Mouse (Mus musculus) kidney, postnatal 0 days (tissue): ENCODE measurements around the gene Resf1. TPM values are rescaled to one million over a fixed set of nuclear protein-coding genes. Genes with fewer than 3 reads are reported as not detected.

Experiments used
- ATAC-seq: fragments of 200-750 bp; cut with Nextera tagmentation; replicated peaks from 2 replicates; pipeline ENCODE4 v1.8.0; 2017; ENCODE audit warnings: low read depth, moderate number of reproducible peaks, moderate TSS enrichment, moderate library complexity; ENCODE audit not compliant: low FRiP score
- DNase-seq: peaks from one replicate; pipeline ENCODE4 v3.0.0-alpha.2; 2016; ENCODE audit warnings: low spot score
- H3K27ac ChIP-seq: fragments of 300-500 bp; sonication (generic); 2 replicates; pipeline ENCODE4 v1.5.1; 2014; ENCODE audit warnings: mild to moderate bottlenecking
- H3K27me3 ChIP-seq: fragments of 300-500 bp; sonication (generic); 2 replicates; pipeline ENCODE4 v1.6.1; 2014; ENCODE audit warnings: low read length, mixed read lengths; ENCODE audit not compliant: insufficient read depth
- H3K36me3 ChIP-seq: fragments of 300-500 bp; sonication (generic); 2 replicates; pipeline ENCODE4 v1.6.1; 2014; ENCODE audit warnings: low read length, mixed read lengths; ENCODE audit not compliant: insufficient read depth
- H3K4me1 ChIP-seq: fragments of 300-500 bp; sonication (generic); replicated peaks from 2 replicates; pipeline ENCODE4 v1.6.1; 2014; ENCODE audit warnings: antibody characterized with exemption, low read length, mixed read lengths; ENCODE audit not compliant: insufficient read depth
- H3K4me2 ChIP-seq: fragments of 300-500 bp; sonication (generic); 2 replicates; pipeline ENCODE4 v1.6.1; 2014; ENCODE audit warnings: mild to moderate bottlenecking, low read length, moderate library complexity, mixed read lengths
- H3K4me3 ChIP-seq: fragments of 300-500 bp; sonication (generic); replicated peaks from 2 replicates; pipeline ENCODE4 v1.5.1; 2014; ENCODE audit warnings: low read depth, low read length
- H3K9ac ChIP-seq: fragments of 300-500 bp; sonication (generic); 2 replicates; pipeline ENCODE4 v1.6.1; 2014; ENCODE audit warnings: low read depth, low read length
- H3K9me3 ChIP-seq: fragments of 300-500 bp; sonication (generic); replicated peaks from 2 replicates; pipeline ENCODE4 v1.6.1; 2016; ENCODE audit warnings: low read length, inconsistent platforms, mixed read lengths
- CTCF ChIP-seq: IDR thresholded peaks from 2 replicates; pipeline ENCODE4 v1.5.1; 2016; ENCODE audit warnings: antibody characterized with exemption, low read depth, mild to moderate bottlenecking, moderate library complexity
- WGBS: fragments of 180-500 bp; shearing (Covaris S2); extraction: QIAGEN DNeasy Blood & Tissue Kit; methylation state at CpG from one replicate; pipeline ENCODE4 v1.1.7; 2014; 5-methylcytosine and 5-hydroxymethylcytosine counted together
- polyA plus RNA-seq: library from polyadenylated mRNA; unstranded; fragments of >200 nt; fragmentation: Nextera tagmentation; extraction: Ambion mirVana; gene quantifications from 2 replicates; pipeline ENCODE4 v1.2.1, GENCODE M21; 2015

The Resf1 gene
- polyA plus RNA-seq, 1 experiment from 2014 or later: 46.6 TPM

DNA sequence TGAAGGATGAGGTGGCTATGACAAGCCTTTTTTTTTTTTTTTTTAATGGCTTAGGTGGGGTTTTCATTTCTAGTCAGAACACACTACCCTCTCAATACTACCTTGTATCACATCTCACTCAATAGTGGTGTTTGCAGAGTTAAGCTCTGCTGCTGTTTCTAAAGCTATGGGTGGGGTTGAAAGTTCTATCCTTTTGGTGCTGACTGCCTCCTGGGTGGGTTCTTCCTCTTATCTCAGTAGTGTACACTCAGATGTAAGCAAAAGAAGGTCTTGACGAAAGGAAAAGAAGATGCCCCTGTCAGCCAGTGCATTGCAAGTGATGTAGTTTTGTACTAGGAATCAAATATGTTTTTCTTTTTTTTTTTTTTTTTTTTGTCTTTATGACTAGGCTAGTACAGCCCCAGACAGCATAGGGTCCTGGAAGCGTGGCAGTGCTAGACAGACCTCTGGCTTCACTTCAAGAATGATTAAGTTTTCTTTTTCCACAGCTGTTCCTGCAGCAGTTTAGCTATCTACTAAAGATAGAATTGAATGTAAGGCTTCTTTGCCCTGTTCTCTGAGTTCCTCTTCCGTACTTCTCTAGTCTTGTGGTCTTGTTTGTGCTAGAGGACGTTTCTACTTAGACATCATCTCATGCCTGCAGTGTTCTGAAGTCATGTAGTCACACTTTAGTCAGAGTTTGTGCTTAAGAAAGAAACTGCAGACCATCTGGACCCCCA, 14.5 kb downstream of the Resf1 start:
- no peaks in the 10 kb centered on the region for H3K27me3 ChIP-seq
- H3K9me3 ChIP-seq: no peaks in the 10 kb centered on the region
- no peak overlapping the region for H3K27ac ChIP-seq
- no peaks in the 10 kb centered on the region for H3K4me1 ChIP-seq
- H3K4me2 ChIP-seq: no peak overlapping the region
- peaks cover 63% of the 10 kb centered on the region for H3K36me3 ChIP-seq
- DNase-seq (no peak), ATAC-seq (no peak)
- no peak overlapping the region for H3K9ac ChIP-seq
- H3K4me3 ChIP-seq: no peak overlapping the region
- 89% methylated on average over 4 of the region's 4 CpGs for WGBS
- no peak for TF ChIP-seq CTCF

GRCm38 (mm10) chr6:149324242-149324633, 15.0 kb downstream of the Resf1 start:
- Histone ChIP-seq H3K27ac (no peak overlapping the region), H3K9me3 (no peaks in the 10 kb centered on the region), H3K9ac (no peak overlapping the region), H3K4me2 (no peak overlapping the region), H3K27me3 (no peaks in the 10 kb centered on the region), H3K4me1 (no peaks in the 10 kb centered on the region), H3K36me3 (peaks cover 63% of the 10 kb centered on the region), H3K4me3 (no peak overlapping the region)
- TF ChIP-seq CTCF: no peak
- ATAC-seq (no peak), DNase-seq (no peak)
- WGBS: over 99% methylated on average over 6 of the region's 6 CpGs

DNA sequence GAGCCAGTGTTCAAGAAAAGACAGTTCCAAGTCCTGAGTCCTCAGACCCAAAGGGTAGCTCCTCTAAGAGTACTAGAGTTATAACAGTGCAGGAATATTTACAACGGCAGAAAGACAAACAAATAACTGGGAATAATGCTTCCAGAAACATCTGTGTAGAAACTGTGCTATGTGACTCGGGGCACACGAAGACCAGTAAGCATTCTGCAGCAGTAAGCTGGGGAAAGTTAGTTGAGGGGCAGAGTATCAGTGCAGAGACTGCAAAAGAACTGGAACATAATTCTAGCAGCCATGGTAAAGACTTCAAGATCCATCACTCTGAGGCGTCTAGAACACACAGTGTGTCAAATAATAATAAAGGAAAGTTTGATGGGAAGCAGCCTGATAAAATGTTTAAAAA, 19.9 kb downstream of the Resf1 start:
- H3K27ac ChIP-seq: no peak overlapping the region
- 94% methylated on average over 4 of the region's 4 CpGs for WGBS
- ATAC-seq (no peak), DNase-seq (no peak)
- no peaks in the 10 kb centered on the region for H3K4me1 ChIP-seq
- H3K9me3 ChIP-seq: no peaks in the 10 kb centered on the region
- no peak for TF ChIP-seq CTCF
- H3K27me3 ChIP-seq: no peaks in the 10 kb centered on the region
- H3K4me3 ChIP-seq: no peak overlapping the region
- H3K9ac ChIP-seq: no peak overlapping the region
- H3K4me2 ChIP-seq: no peak overlapping the region
- peaks cover 52% of the 10 kb centered on the region for H3K36me3 ChIP-seq

- DNase-seq (no peak), ATAC-seq (no peak)
- Histone ChIP-seq H3K9ac (no peak overlapping the region), H3K4me3 (no peak overlapping the region), H3K36me3 (peaks cover 60% of the 10 kb centered on the region), H3K9me3 (no peaks in the 10 kb centered on the region), H3K27ac (no peak overlapping the region), H3K27me3 (no peaks in the 10 kb centered on the region), H3K4me2 (no peak overlapping the region), H3K4me1 (no peaks in the 10 kb centered on the region)
- TF ChIP-seq CTCF: no peak
- WGBS: 73% methylated on average over 1 of the region's 1 CpGs
These were observed 21.1 kb downstream of the Resf1 start for GRCm38 (mm10) chr6:149330332-149330731.

- no peak for ATAC-seq
- no peak overlapping the region for H3K27ac ChIP-seq
- H3K4me2 ChIP-seq: no peak overlapping the region
- H3K4me3 ChIP-seq: no peak overlapping the region
- H3K27me3 ChIP-seq: no peaks in the 10 kb centered on the region
- no peaks in the 10 kb centered on the region for H3K9me3 ChIP-seq
- DNase-seq: peak; percentile 53
- peaks cover 48% of the 10 kb centered on the region for H3K36me3 ChIP-seq
- no peak for TF ChIP-seq CTCF
- no peaks in the 10 kb centered on the region for H3K4me1 ChIP-seq
- 69% methylated on average over 2 of the region's 2 CpGs for WGBS
- no peak overlapping the region for H3K9ac ChIP-seq
These were observed 23.8 kb downstream of the Resf1 start for GRCm38 (mm10) chr6:149333036-149333435.

GRCm38 (mm10) chr6:149337990-149338389, 28.8 kb downstream of the Resf1 start:
- H3K4me1 ChIP-seq: no peaks in the 10 kb centered on the region
- ATAC-seq: no peak
- DNase-seq: no peak
- H3K9ac ChIP-seq: no peak overlapping the region
- no peak overlapping the region for H3K27ac ChIP-seq
- H3K36me3 ChIP-seq: peaks cover 29% of the 10 kb centered on the region
- no peak for TF ChIP-seq CTCF
- H3K4me2 ChIP-seq: no peak overlapping the region
- H3K9me3 ChIP-seq: 0 out of 2 replicates have a peak, but pooled peaks cover 6% of the 10 kb centered on the region
- H3K27me3 ChIP-seq: no peaks in the 10 kb centered on the region
- no peak overlapping the region for H3K4me3 ChIP-seq

DNA sequence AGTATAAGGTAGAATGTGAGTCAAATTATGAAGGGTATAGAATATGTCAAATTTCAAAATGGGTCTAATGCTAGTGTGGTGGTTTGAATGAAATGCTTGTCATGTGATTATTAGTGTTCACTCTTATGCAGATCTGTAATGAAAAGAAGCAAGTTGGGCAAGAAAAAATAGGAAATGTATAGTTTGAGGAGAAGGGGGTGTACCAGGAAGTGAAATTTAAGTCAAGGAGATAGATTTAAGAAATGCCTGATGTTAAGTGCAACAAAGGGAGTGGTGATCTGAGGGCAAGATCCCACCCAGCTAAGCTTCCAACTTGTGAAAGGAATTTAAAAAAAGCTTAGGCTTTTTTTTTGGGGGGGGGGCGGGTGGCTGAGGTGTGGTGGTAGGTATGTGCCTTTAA, 29.4 kb downstream of the Resf1 start:
- Histone ChIP-seq H3K4me1 (no peaks in the 10 kb centered on the region), H3K27me3 (no peaks in the 10 kb centered on the region), H3K4me2 (no peak overlapping the region), H3K9me3 (0 out of 2 replicates have a peak, but pooled peaks cover 6% of the 10 kb centered on the region), H3K27ac (no peak overlapping the region), H3K4me3 (no peak overlapping the region), H3K9ac (no peak overlapping the region), H3K36me3 (peaks cover 24% of the 10 kb centered on the region)
- WGBS: 100% methylated on average over 1 of the region's 1 CpGs
- no peak for DNase-seq
- TF ChIP-seq CTCF: no peak
- ATAC-seq: no peak
